Mouse (Mus musculus) neural tube, embryonic 15.5 days (tissue): ENCODE measurements around the gene Gm43191. TPM values are rescaled to one million over a fixed set of nuclear protein-coding genes. Genes with fewer than 3 reads are reported as not detected.

Experiments
- ATAC-seq: fragments of 200-750 bp; cut with Nextera tagmentation; 2 replicates; pipeline ENCODE4 v1.8.0; 2017; ENCODE audit warnings: mild to moderate bottlenecking, moderate TSS enrichment, moderate library complexity; ENCODE audit not compliant: low FRiP score
- H3K27ac ChIP-seq: fragments of 300-500 bp; sonication (generic); replicated peaks from 2 replicates; pipeline ENCODE4 v1.5.1; 2015; ENCODE audit warnings: mild to moderate bottlenecking, inconsistent platforms
- H3K27me3 ChIP-seq: fragments of 300-500 bp; sonication (generic); replicated peaks from 2 replicates; pipeline ENCODE4 v1.6.1; 2015; ENCODE audit warnings: inconsistent platforms
- H3K36me3 ChIP-seq: fragments of 300-500 bp; sonication (generic); 2 replicates; pipeline ENCODE4 v1.6.1; 2015; ENCODE audit warnings: inconsistent platforms
- H3K4me1 ChIP-seq: fragments of 300-500 bp; sonication (generic); 2 replicates; pipeline ENCODE4 v1.6.1; 2015; ENCODE audit warnings: inconsistent platforms
- H3K4me2 ChIP-seq: fragments of 300-500 bp; sonication (generic); 2 replicates; pipeline ENCODE4 v1.6.1; 2015; ENCODE audit warnings: inconsistent platforms, mild to moderate bottlenecking, moderate library complexity
- H3K4me3 ChIP-seq: fragments of 300-500 bp; sonication (generic); replicated peaks from 2 replicates; pipeline ENCODE4 v1.5.1; 2015; ENCODE audit warnings: mild to moderate bottlenecking, inconsistent platforms
- H3K9ac ChIP-seq: fragments of 300-500 bp; sonication (generic); replicated peaks from 2 replicates; pipeline ENCODE4 v1.6.1; 2015; ENCODE audit warnings: mild to moderate bottlenecking, inconsistent platforms
- H3K9me3 ChIP-seq: fragments of 300-500 bp; sonication (generic); replicated peaks from 2 replicates; pipeline ENCODE4 v1.6.1; 2016; ENCODE audit warnings: inconsistent platforms
- WGBS: fragments of 180-500 bp; shearing (Covaris S2); methylation state at CpG from one replicate; pipeline ENCODE4 v1.1.7; 2015; ENCODE audit warnings: mixed read lengths; 5-methylcytosine and 5-hydroxymethylcytosine counted together
- polyA plus RNA-seq: library from polyadenylated mRNA; unstranded; fragments of >200 nt; fragmentation: Nextera tagmentation; extraction: Ambion mirVana; gene quantifications from 2 replicates; pipeline ENCODE4 v1.2.1, GENCODE M21; 2015

Gm43191 gene
- polyA plus RNA-seq, 1 experiment from 2014 or later: not detected

GRCm38 (mm10) chr3:116641811-116642371, 39.2 kb downstream of the Gm43191 start:
- H3K27me3 ChIP-seq: no peaks in the 10 kb centered on the region
- no peak overlapping the region for H3K9ac ChIP-seq
- no peaks in the 10 kb centered on the region for H3K4me1 ChIP-seq
- WGBS: 92% methylated on average over 6 of the region's 6 CpGs
- peaks cover 88% of the 10 kb centered on the region for H3K36me3 ChIP-seq
- no peak overlapping the region for H3K4me2 ChIP-seq
- no peaks in the 10 kb centered on the region for H3K9me3 ChIP-seq
- H3K4me3 ChIP-seq: no peak overlapping the region
- H3K27ac ChIP-seq: no peak overlapping the region
- no peak for ATAC-seq

GRCm38 (mm10) chr3:116640024-116640423, 41.0 kb downstream of the Gm43191 start:
- ATAC-seq: no peak
- no peaks in the 10 kb centered on the region for H3K4me1 ChIP-seq
- peaks cover 87% of the 10 kb centered on the region for H3K36me3 ChIP-seq
- no peaks in the 10 kb centered on the region for H3K27me3 ChIP-seq
- H3K4me2 ChIP-seq: no peak overlapping the region
- WGBS: 86% methylated on average over 1 of the region's 1 CpGs
- no peak overlapping the region for H3K27ac ChIP-seq
- no peak overlapping the region for H3K4me3 ChIP-seq
- no peak overlapping the region for H3K9ac ChIP-seq
- H3K9me3 ChIP-seq: no peaks in the 10 kb centered on the region

- Histone ChIP-seq H3K27ac (no peak overlapping the region), H3K4me1 (no peaks in the 10 kb centered on the region), H3K9me3 (no peaks in the 10 kb centered on the region), H3K36me3 (peaks cover 91% of the 10 kb centered on the region), H3K4me2 (no peak overlapping the region), H3K4me3 (no peak overlapping the region), H3K9ac (no peak overlapping the region), H3K27me3 (no peaks in the 10 kb centered on the region)
- WGBS: 89% methylated on average over 7 of the region's 7 CpGs
- ATAC-seq: no peak
Measured at GRCm38 (mm10) chr3:116638572-116638971, 42.5 kb downstream of the Gm43191 start.

- H3K9me3 ChIP-seq: no peaks in the 10 kb centered on the region
- no peak overlapping the region for H3K4me3 ChIP-seq
- no peak overlapping the region for H3K4me2 ChIP-seq
- no peak overlapping the region for H3K27ac ChIP-seq
- no peak for ATAC-seq
- H3K9ac ChIP-seq: no peak overlapping the region
- no peaks in the 10 kb centered on the region for H3K4me1 ChIP-seq
- peaks cover 89% of the 10 kb centered on the region for H3K36me3 ChIP-seq
- WGBS: 86% methylated on average over 9 of the region's 9 CpGs
- H3K27me3 ChIP-seq: no peaks in the 10 kb centered on the region
Measured at GRCm38 (mm10) chr3:116637693-116638476, 43.2 kb downstream of the Gm43191 start.

- Histone ChIP-seq H3K27ac (no peak overlapping the region), H3K4me3 (no peak overlapping the region), H3K9ac (no peak overlapping the region), H3K4me2 (no peak overlapping the region), H3K4me1 (no peaks in the 10 kb centered on the region), H3K36me3 (peaks cover 86% of the 10 kb centered on the region), H3K9me3 (no peaks in the 10 kb centered on the region), H3K27me3 (no peaks in the 10 kb centered on the region)
- WGBS: 69% methylated on average over 5 of the region's 5 CpGs
- no peak for ATAC-seq
Measured at GRCm38 (mm10) chr3:116635799-116636198, 45.3 kb downstream of the Gm43191 start.

- H3K9me3 ChIP-seq: no peaks in the 10 kb centered on the region
- H3K36me3 ChIP-seq: peaks cover 81% of the 10 kb centered on the region
- no peak overlapping the region for H3K4me2 ChIP-seq
- WGBS: 95% methylated on average over 8 of the region's 8 CpGs
- H3K27me3 ChIP-seq: no peaks in the 10 kb centered on the region
- H3K9ac ChIP-seq: no peak overlapping the region
- ATAC-seq: no peak
- no peak overlapping the region for H3K27ac ChIP-seq
- no peak overlapping the region for H3K4me3 ChIP-seq
- no peaks in the 10 kb centered on the region for H3K4me1 ChIP-seq
Measured at GRCm38 (mm10) chr3:116634853-116635252, 46.2 kb downstream of the Gm43191 start.

GRCm38 (mm10) chr3:116634091-116634490, 47.0 kb downstream of the Gm43191 start:
- H3K9me3 ChIP-seq: no peaks in the 10 kb centered on the region
- WGBS: 64% methylated on average over 3 of the region's 3 CpGs
- H3K27ac ChIP-seq: no peak overlapping the region
- no peaks in the 10 kb centered on the region for H3K4me1 ChIP-seq
- H3K36me3 ChIP-seq: peaks cover 74% of the 10 kb centered on the region
- no peaks in the 10 kb centered on the region for H3K27me3 ChIP-seq
- no peak for ATAC-seq
- no peak overlapping the region for H3K4me3 ChIP-seq
- H3K4me2 ChIP-seq: no peak overlapping the region
- no peak overlapping the region for H3K9ac ChIP-seq

- WGBS: 94% methylated on average over 3 of the region's 3 CpGs
- H3K27ac ChIP-seq: no peak overlapping the region
- H3K9ac ChIP-seq: no peak overlapping the region
- no peaks in the 10 kb centered on the region for H3K4me1 ChIP-seq
- H3K36me3 ChIP-seq: peaks cover 63% of the 10 kb centered on the region
- H3K4me2 ChIP-seq: no peak overlapping the region
- no peak overlapping the region for H3K4me3 ChIP-seq
- H3K27me3 ChIP-seq: no peaks in the 10 kb centered on the region
- no peaks in the 10 kb centered on the region for H3K9me3 ChIP-seq
- no peak for ATAC-seq
Measured at GRCm38 (mm10) chr3:116632971-116633370, 48.1 kb downstream of the Gm43191 start.

GRCm38 (mm10) chr3:116631459-116631858, 49.6 kb downstream of the Gm43191 start:
- Histone ChIP-seq H3K4me2 (no peak overlapping the region), H3K9me3 (no peaks in the 10 kb centered on the region), H3K27me3 (no peaks in the 10 kb centered on the region), H3K9ac (no peak overlapping the region), H3K27ac (no peak overlapping the region), H3K4me1 (no peaks in the 10 kb centered on the region), H3K36me3 (peaks cover 50% of the 10 kb centered on the region), H3K4me3 (no peak overlapping the region)
- no peak for ATAC-seq
- WGBS: 72% methylated on average over 1 of the region's 1 CpGs

- H3K9ac ChIP-seq: no peak overlapping the region
- no peak overlapping the region for H3K4me3 ChIP-seq
- no peak for ATAC-seq
- peaks cover 21% of the 10 kb centered on the region for H3K36me3 ChIP-seq
- 93% methylated on average over 7 of the region's 7 CpGs for WGBS
- H3K4me1 ChIP-seq: no peaks in the 10 kb centered on the region
- no peak overlapping the region for H3K4me2 ChIP-seq
- no peaks in the 10 kb centered on the region for H3K9me3 ChIP-seq
- no peak overlapping the region for H3K27ac ChIP-seq
- no peaks in the 10 kb centered on the region for H3K27me3 ChIP-seq
Measured at GRCm38 (mm10) chr3:116622641-116623040, 58.4 kb downstream of the Gm43191 start.

- WGBS: 91% methylated on average over 7 of the region's 7 CpGs
- ATAC-seq: no peak
- Histone ChIP-seq H3K4me2 (no peak overlapping the region), H3K4me3 (no peak overlapping the region), H3K27ac (no peak overlapping the region), H3K36me3 (peaks cover 22% of the 10 kb centered on the region), H3K4me1 (no peaks in the 10 kb centered on the region), H3K27me3 (no peaks in the 10 kb centered on the region), H3K9me3 (no peaks in the 10 kb centered on the region), H3K9ac (no peak overlapping the region)
Measured at GRCm38 (mm10) chr3:116620636-116621370, 60.3 kb downstream of the Gm43191 start.

- no peaks in the 10 kb centered on the region for H3K4me1 ChIP-seq
- H3K36me3 ChIP-seq: peaks cover 37% of the 10 kb centered on the region
- no peak overlapping the region for H3K27ac ChIP-seq
- no peaks in the 10 kb centered on the region for H3K9me3 ChIP-seq
- no peaks in the 10 kb centered on the region for H3K27me3 ChIP-seq
- 85% methylated on average over 6 of the region's 6 CpGs for whole genome bisulfite sequencing
- no peak overlapping the region for H3K4me2 ChIP-seq
- no peak overlapping the region for H3K9ac ChIP-seq
- ATAC-seq: no peak
- H3K4me3 ChIP-seq: no peak overlapping the region
Measured at GRCm38 (mm10) chr3:116618855-116619254, 62.2 kb downstream of the Gm43191 start.
